Mouse (Mus musculus) bone marrow, adult 2 months (tissue): Measurements from ENCODE around the gene 1700061G19Rik. TPM values are rescaled to one million over a fixed set of nuclear protein-coding genes. Genes with fewer than 3 reads are reported as not detected.
A peak's percentile ranks its signal among the peaks of the same experiment; 100 is the strongest.

Experiments used
- H3K27ac ChIP-seq: fragments of 200-500 bp; 2 replicates; pipeline ENCODE4 v1.5.1; 2012; ENCODE audit warnings: low read depth, mild to moderate bottlenecking, control low read depth, inconsistent platforms, low read length; ENCODE audit not compliant: control insufficient read depth, poor library complexity, insufficient read depth
- H3K4me1 ChIP-seq: fragments of 200-500 bp; 2 replicates; pipeline ENCODE4 v1.6.1; 2011; ENCODE audit warnings: low read length; ENCODE audit not compliant: control insufficient read depth, insufficient read depth
- H3K4me3 ChIP-seq: fragments of 200-500 bp; replicated peaks from 2 replicates; pipeline ENCODE3; 2011; ENCODE audit warnings: mild to moderate bottlenecking, low read depth, low read length, control low read depth; ENCODE audit not compliant: control insufficient read depth
- CTCF ChIP-seq: fragments of 200-500 bp; IDR thresholded peaks from 2 replicates; pipeline ENCODE4 v1.5.1; 2011; ENCODE audit warnings: low read length, control low read depth; ENCODE audit not compliant: control insufficient read depth, insufficient read depth
- POLR2A ChIP-seq: fragments of 200-500 bp; IDR thresholded peaks from 2 replicates; pipeline ENCODE4 v1.6.1; 2011; ENCODE audit warnings: low read depth, mild to moderate bottlenecking, control low read depth, low read length, borderline replicate concordance; ENCODE audit not compliant: control insufficient read depth
- WGBS: fragments of 180-500 bp; shearing (Covaris S2); methylation state at CpG from one replicate; pipeline ENCODE4 v1.1.7; 2018; 5-methylcytosine and 5-hydroxymethylcytosine counted together
- polyA plus RNA-seq: library from polyadenylated mRNA; stranded (reverse); fragments of >200 nt; gene quantifications from 2 replicates; pipeline ENCODE4 v1.2.4, GENCODE M21; 2011; ENCODE audit warnings: low replicate concordance; ENCODE audit not compliant: missing spikeins, insufficient read depth, insufficient read length

The 1700061G19Rik gene
- polyA plus RNA-seq, 1 experiment = 0.92 TPM

- WGBS = 6% methylated on average over 76 of the region's 76 CpGs
- H3K27ac ChIP-seq = peak within 1 kb of the TSS; percentile 54; the same call in 1 of the 2 replicates
- peaks cover under 1% of the 10 kb centered on the region for H3K4me1 ChIP-seq
- peak within 1 kb of the TSS; percentile 85 for H3K4me3 ChIP-seq
- peak; percentile 32; the same call in 1 of the 2 replicates for TF ChIP-seq CTCF
- TF ChIP-seq POLR2A = no peak
Measured at GRCm38 (mm10) chr17:56935363-56936131, 60.3 kb downstream of the 1700061G19Rik start, which contains the start of gene Mllt1. Gene Mllt1 (minus strand): TSS chr17:56935415.

DNA sequence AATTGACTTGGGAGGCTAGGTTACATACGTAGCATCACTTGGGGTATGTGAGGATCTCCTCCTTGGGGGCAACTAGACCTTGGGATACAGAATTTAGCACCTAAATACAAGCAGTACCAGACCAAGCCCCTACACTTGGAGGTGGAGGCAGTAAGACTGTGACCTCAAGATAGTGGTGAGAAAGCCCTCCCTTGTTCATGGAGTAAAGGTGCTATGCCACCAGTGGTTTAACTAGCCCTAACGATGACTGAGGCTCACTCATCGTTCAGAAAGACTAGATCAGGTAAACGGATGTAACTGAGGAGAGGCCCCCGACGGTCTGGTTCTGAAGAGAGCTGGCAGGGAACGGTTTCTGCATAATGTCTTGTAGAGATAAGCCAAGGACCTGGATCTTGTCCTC is 61.5 kb downstream of the 1700061G19Rik start:
- 85% methylated on average over 7 of the region's 7 CpGs for WGBS
- no peaks in the 10 kb centered on the region; the same call in 1 of the 2 replicates for H3K4me1 ChIP-seq
- TF ChIP-seq POLR2A = no peak
- no peak for TF ChIP-seq CTCF
- H3K27ac ChIP-seq = no peak overlapping the region
- H3K4me3 ChIP-seq = no peak overlapping the region

Other genes starting within 250 kb of the 1700061G19Rik start
- gene Lonp1, start 248.6 kb upstream of the 1700061G19Rik start, polyA plus RNA-seq = 19.7 and 29.5 TPM in 2 replicates
- not detected in 2 replicates for gene Catsperd, start 247.3 kb upstream of the 1700061G19Rik start, polyA plus RNA-seq
- gene Ranbp3, start 202.2 kb upstream of the 1700061G19Rik start, polyA plus RNA-seq = 36.4 and 52.9 TPM in 2 replicates
- gene Ndufa11, start 157.7 kb upstream of the 1700061G19Rik start, polyA plus RNA-seq = 136 and 211 TPM in 2 replicates
- 3.1 and 5.8 TPM in 2 replicates for gene Vmac, start 157.5 kb upstream of the 1700061G19Rik start, polyA plus RNA-seq
- not detected in 2 replicates for gene Nrtn, start 117.9 kb upstream of the 1700061G19Rik start, polyA plus RNA-seq
- gene Dus3l, start 110.7 kb upstream of the 1700061G19Rik start, polyA plus RNA-seq = 15.8 and 51.0 TPM in 2 replicates
- 1.7 and 1.9 TPM in 2 replicates for gene Prr22, start 105.2 kb upstream of the 1700061G19Rik start, polyA plus RNA-seq
- gene Rfx2, start 44.5 kb upstream of the 1700061G19Rik start, polyA plus RNA-seq = 16.2 and 18.2 TPM in 2 replicates
- gene Acsbg2, start 1.0 kb upstream of the 1700061G19Rik start, polyA plus RNA-seq = not detected in 2 replicates
- 12.1 and 17.3 TPM in 2 replicates for gene Mllt1, start 59.9 kb downstream of the 1700061G19Rik start, polyA plus RNA-seq
- not detected in 2 replicates for gene Acer1, start 106.6 kb downstream of the 1700061G19Rik start, polyA plus RNA-seq
- gene Clpp, start 114.8 kb downstream of the 1700061G19Rik start, polyA plus RNA-seq = 23.7 and 43.4 TPM in 2 replicates
- 4.4 and 11.1 TPM in 2 replicates for gene Alkbh7, start 121.9 kb downstream of the 1700061G19Rik start, polyA plus RNA-seq
- gene Pspn, start 124.5 kb downstream of the 1700061G19Rik start, polyA plus RNA-seq = not detected in 2 replicates
- gene Gtf2f1, start 135.8 kb downstream of the 1700061G19Rik start, polyA plus RNA-seq = 74.4 and 116 TPM in 2 replicates
- gene Gm17949, start 136.0 kb downstream of the 1700061G19Rik start, polyA plus RNA-seq = not detected in 2 replicates
- gene Khsrp, start 156.0 kb downstream of the 1700061G19Rik start, polyA plus RNA-seq = 56.3 and 56.9 TPM in 2 replicates
- gene Slc25a41, start 166.2 kb downstream of the 1700061G19Rik start, polyA plus RNA-seq = not detected in 2 replicates
- gene Crb3, start 183.6 kb downstream of the 1700061G19Rik start, polyA plus RNA-seq = 2.4 TPM in 1 of 2 replicates, not detected in the other
- gene Slc25a23, start 184.4 kb downstream of the 1700061G19Rik start, polyA plus RNA-seq = 2.8 and 8.1 TPM in 2 replicates
- 49.6 and 96.5 TPM in 2 replicates for gene Dennd1c, start 203.0 kb downstream of the 1700061G19Rik start, polyA plus RNA-seq
- gene Tubb4a, start 212.3 kb downstream of the 1700061G19Rik start, polyA plus RNA-seq = 0.90 TPM in 1 of 2 replicates, not detected in the other
- gene Tnfsf9, start 229.8 kb downstream of the 1700061G19Rik start, polyA plus RNA-seq = 0.75 and 1.6 TPM in 2 replicates